Mouse (Mus musculus): ENCODE measurements at regions not wholly inside any gene's neighbourhood (a gene's known extent, or its start where the extent isn't known, plus 50 kb on each side); places are given as distances from the start of the nearest gene placed in this dataset.

GRCm38 (mm10) chr1:184394559-184395194 lies 337.7 kb downstream of the Hlx start:
- no peak for TF ChIP-seq CTCF (IDR thresholded peaks at IDR 0.05; ENCODE audit: control insufficient read depth, insufficient read depth, insufficient replicate concordance, low read depth, low read length)
- no peak for TF ChIP-seq POLR2A (IDR thresholded peaks at IDR 0.05; ENCODE audit: control insufficient read depth, low read depth, low read length)
